Mouse (Mus musculus) testis, adult 2 months (tissue): ENCODE data around the gene Iqce.

Source experiments
- CTCF ChIP-seq: fragments of 200-500 bp; IDR thresholded peaks from 2 replicates; pipeline ENCODE4 v1.5.1; 2012; ENCODE audit warnings: low read depth, mild to moderate bottlenecking, inconsistent platforms, low read length, moderate library complexity; ENCODE audit not compliant: control insufficient read depth, insufficient read depth, insufficient replicate concordance
- POLR2A ChIP-seq: fragments of 200-500 bp; IDR thresholded peaks from 2 replicates; pipeline ENCODE4 v1.6.1; 2012; ENCODE audit warnings: low read depth, mild to moderate bottlenecking, inconsistent platforms, low read length, moderate library complexity; ENCODE audit not compliant: control insufficient read depth

- TF ChIP-seq CTCF (no peak), POLR2A (no peak)
These were observed 21.6 kb upstream of the Iqce start, which contains the start of gene Amz1 for GRCm38 (mm10) chr5:140723822-140724221.
